Comparison of ENCODE assay signal across 11 mouse cellular contexts in the genomic region with DNA sequence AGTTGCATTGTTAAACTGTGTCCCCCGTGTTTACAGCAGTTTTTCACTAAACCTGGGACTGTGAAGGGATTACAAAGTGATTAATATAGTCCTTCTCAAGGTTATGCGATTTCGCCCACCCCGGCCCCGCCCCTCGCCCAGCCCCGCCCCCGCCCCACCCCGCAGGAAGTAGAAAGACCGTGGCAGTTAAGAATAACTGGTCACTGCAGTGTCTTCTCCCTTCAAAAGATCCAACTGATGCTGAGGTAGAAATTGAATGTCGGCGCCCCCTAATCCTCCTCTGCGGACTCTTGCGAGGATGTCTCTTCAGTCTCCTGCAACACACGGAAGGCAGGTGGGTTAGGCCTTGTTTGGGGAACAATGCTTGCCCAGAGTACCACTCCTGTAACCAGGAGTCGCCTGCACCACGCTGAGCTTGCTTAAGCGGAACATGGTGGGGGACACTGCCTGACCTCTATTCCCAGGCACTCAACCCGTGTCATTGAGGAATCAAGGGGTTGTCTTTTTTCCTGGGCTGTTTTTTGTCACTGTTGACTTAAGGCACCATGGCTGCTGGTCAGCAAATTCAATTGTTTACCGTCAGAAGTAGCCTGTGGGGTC.
DNase-seq lines count a peak whose midpoint lies in the region; ATAC-seq lines count a peak whose summit lies in the region.
"Had no signal": no experiment of that assay in that cellular context is flagged by ENCODE, and none has a peak within 500 bp of the region (broad histone marks: within the 10 kb centered on the region; RNA-seq: fewer than 3 reads in every experiment).

No protein-coding gene starts in this region.

- ATAC-seq in kidney, embryonic 15.5 days (replicated peaks; ENCODE audit: low FRiP score) = no peak
- no peak for ATAC-seq in intestine, embryonic 16.5 days
- ATAC-seq in liver, embryonic 16.5 days (ENCODE audit: low read depth) = peak; percentile 45; the same call in 1 of the 2 replicates
- ATAC-seq in midbrain, embryonic 16.5 days = no peak

- WGBS in kidney, embryonic 15.5 days = 51% methylated on average over 20 of the region's 20 CpGs
- 60% methylated on average over 20 of the region's 20 CpGs for WGBS in embryonic facial prominence, embryonic 10.5 days
- WGBS in intestine, embryonic 16.5 days = 54% methylated on average over 20 of the region's 20 CpGs
- WGBS in liver, embryonic 16.5 days (ENCODE audit: insufficient replicate concordance) = 41% methylated on average over 20 of the region's 20 CpGs
- 67% methylated on average over 20 of the region's 20 CpGs for WGBS in midbrain, embryonic 16.5 days

- H3K4me2 ChIP-seq in kidney, embryonic 15.5 days = peak overlapping the region; percentile 49
- no peak overlapping the region for H3K4me2 ChIP-seq in intestine, embryonic 16.5 days (ENCODE audit: low read depth, low read length)
- peak overlapping the region; percentile 24 for H3K4me2 ChIP-seq in liver, embryonic 16.5 days (ENCODE audit: low read depth, low read length)
- no peak overlapping the region for H3K4me2 ChIP-seq in midbrain, embryonic 16.5 days (ENCODE audit: low read length)
- H3K4me2 ChIP-seq: neural tube, embryonic 13.5 days had no signal

- H3K4me3 ChIP-seq in kidney, embryonic 15.5 days (replicated peaks) = peak overlapping the region; percentile 33
- H3K4me3 ChIP-seq in embryonic facial prominence, embryonic 10.5 days = no peak overlapping the region
- H3K4me3 ChIP-seq in intestine, embryonic 16.5 days (ENCODE audit: low read length) = no peak overlapping the region
- peak overlapping the region; percentile 33 for H3K4me3 ChIP-seq in liver, embryonic 16.5 days (ENCODE audit: low read depth, low read length)
- H3K4me3 ChIP-seq in midbrain, embryonic 16.5 days (ENCODE audit: low read depth, low read length) = no peak overlapping the region
- H3K4me3 ChIP-seq: left cerebral cortex, adult 2 months; neural tube, embryonic 13.5 days had no signal

- no peak for DNase-seq in kidney, adult 11 months
- no peak for DNase-seq in embryonic facial prominence, embryonic 10.5 days (ENCODE audit: low spot score)
- DNase-seq in right cerebral cortex, adult 2 months (ENCODE audit: low spot score in 2 of 2) = no peak
- DNase-seq: heart, postnatal 14 days; midbrain, embryonic 14.5 days had no signal

- no peak overlapping the region for H3K9ac ChIP-seq in kidney, embryonic 15.5 days
- no peak overlapping the region for H3K9ac ChIP-seq in intestine, embryonic 16.5 days (ENCODE audit: low read depth, low read length)
- H3K9ac ChIP-seq in liver, embryonic 16.5 days (ENCODE audit: low read depth, low read length) = no peak overlapping the region
- H3K9ac ChIP-seq in midbrain, embryonic 16.5 days (ENCODE audit: low read depth, low read length) = no peak overlapping the region
- H3K9ac ChIP-seq: neural tube, embryonic 13.5 days had no signal

- no peaks in the 10 kb centered on the region for H3K27me3 ChIP-seq in kidney, embryonic 15.5 days
- H3K27me3 ChIP-seq in embryonic facial prominence, embryonic 10.5 days (replicated peaks; ENCODE audit: low read depth, poor library complexity, severe bottlenecking) = no peaks in the 10 kb centered on the region
- no peaks in the 10 kb centered on the region for H3K27me3 ChIP-seq in intestine, embryonic 16.5 days (replicated peaks; ENCODE audit: control insufficient read depth, insufficient read depth, low read length)
- no peaks in the 10 kb centered on the region for H3K27me3 ChIP-seq in liver, embryonic 16.5 days (ENCODE audit: control insufficient read depth, insufficient read depth, low read depth, low read length)
- no peaks in the 10 kb centered on the region for H3K27me3 ChIP-seq in midbrain, embryonic 16.5 days (ENCODE audit: control insufficient read depth, insufficient read depth, low read depth, low read length)
- H3K27me3 ChIP-seq: neural tube, embryonic 13.5 days had no signal

- H3K4me1 ChIP-seq in kidney, embryonic 15.5 days = peaks cover 50% of the 10 kb centered on the region
- peaks cover 46% of the 10 kb centered on the region for H3K4me1 ChIP-seq in embryonic facial prominence, embryonic 10.5 days
- H3K4me1 ChIP-seq in intestine, embryonic 16.5 days (ENCODE audit: control insufficient read depth, insufficient read depth, low read length) = peaks cover 27% of the 10 kb centered on the region
- no peaks in the 10 kb centered on the region; the same call in 1 of the 2 replicates for H3K4me1 ChIP-seq in liver, embryonic 16.5 days (ENCODE audit: control insufficient read depth, low read depth, low read length)
- peaks cover 4% of the 10 kb centered on the region; the same call in 1 of the 2 replicates for H3K4me1 ChIP-seq in midbrain, embryonic 16.5 days (ENCODE audit: control insufficient read depth, insufficient read depth, low read length)

- H3K36me3 ChIP-seq in kidney, embryonic 15.5 days = peaks cover 17% of the 10 kb centered on the region
- H3K36me3 ChIP-seq in embryonic facial prominence, embryonic 10.5 days (replicated peaks) = peaks cover 77% of the 10 kb centered on the region
- no peaks in the 10 kb centered on the region for H3K36me3 ChIP-seq in intestine, embryonic 16.5 days (ENCODE audit: control insufficient read depth, insufficient read depth, low read length)
- no peaks in the 10 kb centered on the region for H3K36me3 ChIP-seq in liver, embryonic 16.5 days (ENCODE audit: control insufficient read depth, insufficient read depth)
- no peaks in the 10 kb centered on the region for H3K36me3 ChIP-seq in midbrain, embryonic 16.5 days (ENCODE audit: control insufficient read depth, insufficient read depth, low read length)
- H3K36me3 ChIP-seq: neural tube, embryonic 13.5 days had no signal

- peak overlapping the region; percentile 91 for H3K27ac ChIP-seq in kidney, embryonic 15.5 days
- H3K27ac ChIP-seq in embryonic facial prominence, embryonic 10.5 days (replicated peaks) = peak overlapping the region; percentile 52
- 0 out of 2 replicates have a peak overlapping the region, but pooled peaks have one; percentile 9 for H3K27ac ChIP-seq in intestine, embryonic 16.5 days (ENCODE audit: low read length)
- no peak overlapping the region for H3K27ac ChIP-seq in liver, embryonic 16.5 days (ENCODE audit: low read length)
- H3K27ac ChIP-seq in midbrain, embryonic 16.5 days (ENCODE audit: low read length) = no peak overlapping the region
- H3K27ac ChIP-seq: left cerebral cortex, adult 2 months; neural tube, embryonic 13.5 days had no signal

- H3K9me3 ChIP-seq in kidney, embryonic 15.5 days (replicated peaks) = no peaks in the 10 kb centered on the region
- no peaks in the 10 kb centered on the region for H3K9me3 ChIP-seq in embryonic facial prominence, embryonic 10.5 days
- no peaks in the 10 kb centered on the region for H3K9me3 ChIP-seq in intestine, embryonic 16.5 days (ENCODE audit: control insufficient read depth, low read length)
- no peaks in the 10 kb centered on the region for H3K9me3 ChIP-seq in liver, embryonic 16.5 days (replicated peaks; ENCODE audit: control insufficient read depth, low read length)
- no peaks in the 10 kb centered on the region for H3K9me3 ChIP-seq in midbrain, embryonic 16.5 days (replicated peaks; ENCODE audit: control insufficient read depth, low read length, poor library complexity, severe bottlenecking)
- H3K9me3 ChIP-seq: neural tube, embryonic 13.5 days had no signal

Comparison
In these comparisons a context has a peak if more than half of its experiments do, and no peak if none do; other contexts are left out.
1. H3K27ac ChIP-seq: peak in kidney, embryonic 15.5 days (single experiment), embryonic facial prominence, embryonic 10.5 days (single experiment) and intestine, embryonic 16.5 days (single experiment); none in liver, embryonic 16.5 days (single experiment) and midbrain, embryonic 16.5 days (single experiment).
2. H3K4me2 ChIP-seq: peak in kidney, embryonic 15.5 days (single experiment) and liver, embryonic 16.5 days (single experiment); none in intestine, embryonic 16.5 days (single experiment) and midbrain, embryonic 16.5 days (single experiment).
3. H3K4me3 ChIP-seq: peak in kidney, embryonic 15.5 days (single experiment) and liver, embryonic 16.5 days (single experiment); none in embryonic facial prominence, embryonic 10.5 days (single experiment), intestine, embryonic 16.5 days (single experiment) and midbrain, embryonic 16.5 days (single experiment).